Mouse (Mus musculus) C2C12 (cell line): ENCODE data around the gene Pitpnm3. TPM values are rescaled to one million over a fixed set of nuclear protein-coding genes. Genes with fewer than 3 reads are reported as not detected.

Experiments
- H3K27me3 ChIP-seq: one replicate; pipeline ENCODE4 v1.6.1; 2011; ENCODE audit not compliant: control insufficient read depth, insufficient read depth, insufficient read length
- H3K36me3 ChIP-seq: one replicate; pipeline ENCODE4 v1.6.1; 2011; ENCODE audit not compliant: control insufficient read depth, insufficient read depth
- H3K4me3 ChIP-seq: one replicate; pipeline ENCODE4 v1.5.1; 2011; ENCODE audit warnings: mild to moderate bottlenecking, control low read depth; ENCODE audit not compliant: poor library complexity, insufficient read depth, severe bottlenecking
- H3K79me2 ChIP-seq: one replicate; pipeline ENCODE4 v1.6.1; 2011; ENCODE audit not compliant: control insufficient read depth, insufficient read depth
- H3K79me3 ChIP-seq: one replicate; pipeline ENCODE4 v1.6.1; 2011; ENCODE audit warnings: low read depth, control low read depth
- H3ac ChIP-seq: one replicate; pipeline ENCODE3; 2011; ENCODE audit warnings: low read depth; ENCODE audit not compliant: control insufficient read depth, insufficient read length
- CEBPB ChIP-seq: IDR thresholded peaks from one replicate; pipeline ENCODE4 v1.6.1; 2011; ENCODE audit warnings: low read depth, mild to moderate bottlenecking, control low read depth, moderate library complexity
- CTCF ChIP-seq: IDR thresholded peaks from one replicate; pipeline ENCODE4 v1.5.1; 2011; ENCODE audit not compliant: control insufficient read depth, insufficient read depth, insufficient read length
- FOSL1 ChIP-seq: IDR thresholded peaks from one replicate; pipeline ENCODE4 v1.8.0; 2011; ENCODE audit warnings: mild to moderate bottlenecking, low read length; ENCODE audit not compliant: poor library complexity, insufficient read depth, severe bottlenecking
- MAX ChIP-seq: IDR thresholded peaks from one replicate; pipeline ENCODE4 v1.6.1; 2011; ENCODE audit warnings: mild to moderate bottlenecking, control low read depth
- MYOD1 ChIP-seq: IDR thresholded peaks from one replicate; pipeline ENCODE4 v1.6.1; 2011; ENCODE audit warnings: low read depth; ENCODE audit not compliant: control insufficient read depth, insufficient read length
- MYOG ChIP-seq: IDR thresholded peaks from one replicate; pipeline ENCODE4 v1.6.1; 2011; ENCODE audit not compliant: control insufficient read depth, insufficient read length; ENCODE audit errors: extremely low read depth
- USF1 ChIP-seq: IDR thresholded peaks from one replicate; pipeline ENCODE4 v1.6.1; 2011; ENCODE audit warnings: low read depth, mild to moderate bottlenecking, control low read depth, moderate library complexity
- polyA plus RNA-seq: library from polyadenylated mRNA; unstranded; fragments of >200 nt; fragmentation: generic; extraction: Trizol; gene quantifications from one replicate; pipeline ENCODE4 v1.2.1, GENCODE M21; 2012; ENCODE audit warnings: missing spikeins

Gene Pitpnm3
- polyA plus RNA-seq, 1 experiment, result 0.02 TPM

- Histone ChIP-seq H3K36me3 (no peaks in the 10 kb centered on the region), H3K79me2 (no peaks in the 10 kb centered on the region), H3ac (no peak overlapping the region), H3K27me3 (peaks cover 24% of the 10 kb centered on the region), H3K4me3 (no peak overlapping the region), H3K79me3 (no peaks in the 10 kb centered on the region)
- TF ChIP-seq CTCF (no peak), MYOD1 (no peak), FOSL1 (no peak), MAX (no peak), MYOG (no peak), CEBPB (no peak)
These were observed 34.6 kb downstream of the Pitpnm3 start for GRCm38 (mm10) chr11:72100996-72101395.

GRCm38 (mm10) chr11:72099181-72099580, 36.4 kb downstream of the Pitpnm3 start:
- Histone ChIP-seq H3ac (no peak overlapping the region), H3K36me3 (no peaks in the 10 kb centered on the region)
- TF ChIP-seq MYOG (no peak), MAX (no peak), USF1 (no peak), MYOD1 (no peak), FOSL1 (no peak), CEBPB (no peak), CTCF (no peak)

GRCm38 (mm10) chr11:72098027-72098426, 37.6 kb downstream of the Pitpnm3 start:
- Histone ChIP-seq H3K79me2 (no peaks in the 10 kb centered on the region), H3K4me3 (no peak overlapping the region), H3K36me3 (no peaks in the 10 kb centered on the region), H3K79me3 (no peaks in the 10 kb centered on the region), H3ac (no peak overlapping the region), H3K27me3 (peaks cover 16% of the 10 kb centered on the region)
- TF ChIP-seq FOSL1 (no peak), CTCF (no peak), MYOG (no peak), MAX (no peak), USF1 (no peak), MYOD1 (no peak), CEBPB (no peak)

More at GRCm38 (mm10) chr11:72099181-72099580, 36.4 kb downstream of the Pitpnm3 start:
- H3K79me3 ChIP-seq, result no peaks in the 10 kb centered on the region
- no peaks in the 10 kb centered on the region for H3K79me2 ChIP-seq
- no peak overlapping the region for H3K4me3 ChIP-seq
- peaks cover 21% of the 10 kb centered on the region for H3K27me3 ChIP-seq

- Histone ChIP-seq H3K79me3 (no peaks in the 10 kb centered on the region), H3K27me3 (peaks cover 12% of the 10 kb centered on the region), H3K36me3 (no peaks in the 10 kb centered on the region), H3ac (no peak overlapping the region), H3K4me3 (no peak overlapping the region), H3K79me2 (no peaks in the 10 kb centered on the region)
- TF ChIP-seq CEBPB (no peak), FOSL1 (no peak), CTCF (no peak), MYOG (no peak)
These were observed 39.6 kb downstream of the Pitpnm3 start for GRCm38 (mm10) chr11:72095994-72096393.

- Histone ChIP-seq H3K79me2 (no peaks in the 10 kb centered on the region), H3ac (no peak overlapping the region), H3K27me3 (peaks cover 7% of the 10 kb centered on the region), H3K36me3 (no peaks in the 10 kb centered on the region), H3K79me3 (no peaks in the 10 kb centered on the region), H3K4me3 (no peak overlapping the region)
- TF ChIP-seq CTCF (no peak), USF1 (no peak), MYOD1 (no peak), FOSL1 (no peak), MYOG (no peak), MAX (no peak), CEBPB (no peak)
These were observed 41.1 kb downstream of the Pitpnm3 start for GRCm38 (mm10) chr11:72094442-72094841.

- Histone ChIP-seq H3K79me3 (no peaks in the 10 kb centered on the region), H3ac (no peak overlapping the region), H3K4me3 (no peak overlapping the region), H3K27me3 (no peaks in the 10 kb centered on the region), H3K79me2 (no peaks in the 10 kb centered on the region), H3K36me3 (no peaks in the 10 kb centered on the region)
- TF ChIP-seq CEBPB (no peak), CTCF (no peak), MAX (no peak), FOSL1 (no peak), MYOG (no peak), MYOD1 (no peak), USF1 (no peak)
These were observed 43.2 kb downstream of the Pitpnm3 start for GRCm38 (mm10) chr11:72092390-72092789.
